Mouse (Mus musculus) NIH3T3 (cell line): ENCODE data around the gene H2-DMa.

Experiments
- DNase-seq: peaks from one replicate; pipeline ENCODE4 v3.0.0-alpha.2; 2012; ENCODE audit warnings: low read depth

The H2-DMa gene

GRCm38 (mm10) chr17:34119249-34120179 is at the start of gene H2-DMa:
Gene H2-DMa, plus strand, starts transcription at chr17:34119541.
- DNase-seq, result peak; percentile 100

- DNase-seq, result no peak
Measured at GRCm38 (mm10) chr17:34072091-34072490, 47.2 kb upstream of the H2-DMa start.

- peak; percentile 85 for DNase-seq
Measured at GRCm38 (mm10) chr17:34075271-34075670, 44.1 kb upstream of the H2-DMa start.

- DNase-seq, result peak; percentile 93
Measured at GRCm38 (mm10) chr17:34077549-34077948, 41.8 kb upstream of the H2-DMa start.

- no peak for DNase-seq
Measured at GRCm38 (mm10) chr17:34078148-34078547, 41.2 kb upstream of the H2-DMa start.

GRCm38 (mm10) chr17:34079002-34079401 is 40.3 kb upstream of the H2-DMa start:
- DNase-seq, result no peak

GRCm38 (mm10) chr17:34079621-34080020 is 39.7 kb upstream of the H2-DMa start:
- DNase-seq, result peak; percentile 61

GRCm38 (mm10) chr17:34083104-34083503 is 36.2 kb upstream of the H2-DMa start:
- DNase-seq, result no peak

- DNase-seq, result no peak
Measured at GRCm38 (mm10) chr17:34087386-34087785, 32.0 kb upstream of the H2-DMa start.

- no peak for DNase-seq
Measured at GRCm38 (mm10) chr17:34088124-34088523, 31.2 kb upstream of the H2-DMa start.

- no peak for DNase-seq
Measured at GRCm38 (mm10) chr17:34090923-34091322, 28.4 kb upstream of the H2-DMa start.

- DNase-seq, result no peak
Measured at GRCm38 (mm10) chr17:34092197-34092875, 27.0 kb upstream of the H2-DMa start, which contains the start of gene H2-Oa. Gene H2-Oa, plus strand, starts transcription at chr17:34092340.

- DNase-seq, result peak; percentile 70
Measured at GRCm38 (mm10) chr17:34093199-34093874, 26.0 kb upstream of the H2-DMa start.

GRCm38 (mm10) chr17:34094283-34095035 is 24.9 kb upstream of the H2-DMa start:
- no peak for DNase-seq

GRCm38 (mm10) chr17:34096497-34097010 is 22.8 kb upstream of the H2-DMa start:
- DNase-seq, result no peak

- DNase-seq, result no peak
Measured at GRCm38 (mm10) chr17:34097272-34097671, 22.1 kb upstream of the H2-DMa start.

GRCm38 (mm10) chr17:34098709-34099479 is 20.4 kb upstream of the H2-DMa start:
- no peak for DNase-seq

GRCm38 (mm10) chr17:34099531-34099930 is 19.8 kb upstream of the H2-DMa start:
- DNase-seq, result no peak

- no peak for DNase-seq
Measured at GRCm38 (mm10) chr17:34101185-34101584, 18.2 kb upstream of the H2-DMa start.

GRCm38 (mm10) chr17:34101604-34102032 is 17.7 kb upstream of the H2-DMa start:
- DNase-seq, result peak; percentile 94

GRCm38 (mm10) chr17:34102831-34103230 is 16.5 kb upstream of the H2-DMa start:
- DNase-seq, result no peak
